ENCODE assay signal across 8 mouse cellular contexts in genomic region chr2:18027448-18028139, GRCm38 (mm10). TPM values are rescaled to one million over a fixed set of nuclear protein-coding genes. Genes with fewer than 3 reads are reported as not detected.
DNase-seq lines count a peak whose midpoint lies in the region; ATAC-seq lines count a peak whose summit lies in the region.

No protein-coding gene starts in this region.

- peak; percentile 97 for DNase-seq in Muller cell, postnatal 12 days (ENCODE audit: inconsistent ontology term)
- DNase-seq in cerebellum, adult 9-11 months = peak; percentile 93
- DNase-seq in frontal cortex, postnatal 10 days (ENCODE audit: low spot score in 2 of 2) = peak; percentile 89 to 94
- DNase-seq in layer of hippocampus, postnatal 25 days (ENCODE audit: extremely low spot score in 1 of 2, low spot score in 1 of 2) = peak; percentile 95 to 97
- DNase-seq in lung, postnatal 25 days (ENCODE audit: low spot score) = peak; percentile 94
- DNase-seq in retina, embryonic 14.5 days (ENCODE audit: low spot score) = peak; percentile 99
- peak; percentile 95 for DNase-seq in thymus, postnatal 4 days

- H3K4me3 ChIP-seq in hindbrain, embryonic 13.5 days = peak overlapping the region; percentile 65

- no peaks in the 10 kb centered on the region for H3K27me3 ChIP-seq in hindbrain, embryonic 13.5 days

- no peaks in the 10 kb centered on the region for H3K36me3 ChIP-seq in hindbrain, embryonic 13.5 days

- peak overlapping the region; percentile 90 for H3K9ac ChIP-seq in hindbrain, embryonic 13.5 days

- H3K4me2 ChIP-seq in hindbrain, embryonic 13.5 days = peak overlapping the region; percentile 97

- H3K27ac ChIP-seq in hindbrain, embryonic 13.5 days = peak overlapping the region; percentile 99

- ATAC-seq in hindbrain, embryonic 13.5 days (ENCODE audit: low FRiP score) = peak; percentile 80

- no peaks in the 10 kb centered on the region for H3K9me3 ChIP-seq in hindbrain, embryonic 13.5 days

- under 1% methylated on average over 44 of the region's 44 CpGs for WGBS in hindbrain, embryonic 13.5 days

- peaks cover 45% of the 10 kb centered on the region for H3K4me1 ChIP-seq in hindbrain, embryonic 13.5 days (replicated peaks)

RNA-seq across cellular contexts. Expression of gene A930004D18Rik, which starts 9.9 kb away (rescaled TPM):
- polyA plus RNA-seq in hindbrain, embryonic 13.5 days (2015; fragmentation: Nextera tagmentation; extraction: Ambion mirVana) = 13.1 and 14.0 TPM in 2 replicates
- 1 to 10 TPM; 2.7 to 3.3 TPM for total RNA-seq in layer of hippocampus, postnatal 25 days (2021)

RNA-seq across cellular contexts. Expression of gene Skida1, which starts 21.3 kb away (rescaled TPM):
- polyA plus RNA-seq in hindbrain, embryonic 13.5 days (2015; fragmentation: Nextera tagmentation; extraction: Ambion mirVana) = 11.5 and 12.7 TPM in 2 replicates
- 10 to 100 TPM; 14.6 to 17.0 TPM for total RNA-seq in layer of hippocampus, postnatal 25 days (2021)

RNA-seq across cellular contexts. Expression of gene Mllt10, which starts 27.4 kb away (rescaled TPM):
- 60.3 and 61.4 TPM in 2 replicates for polyA plus RNA-seq in hindbrain, embryonic 13.5 days (2015; fragmentation: Nextera tagmentation; extraction: Ambion mirVana)
- 10 to 100 TPM; 53.0 to 58.9 TPM for total RNA-seq in layer of hippocampus, postnatal 25 days (2021)

RNA-seq across cellular contexts. Expression of gene H2al2a, which starts 30.8 kb away (rescaled TPM):
- polyA plus RNA-seq in hindbrain, embryonic 13.5 days (2015; fragmentation: Nextera tagmentation; extraction: Ambion mirVana) = not detected in 2 replicates
- not detected for total RNA-seq in layer of hippocampus, postnatal 25 days (2021)

Comparison
In these comparisons a context has a peak if more than half of its experiments do, and no peak if none do; other contexts are left out.
1. Peak in every context shown above with its lines: DNase-seq, ATAC-seq, H3K4me3 ChIP-seq and H3K27ac ChIP-seq.